Mouse (Mus musculus) natural killer cell, adult 2 months (primary cell): ENCODE data around the gene Serpina3m.
"Not testable (repeated sequence)": the region's sequence is repeated elsewhere in the genome, so short reads cannot be mapped to it uniquely, and the experiment has no call there.

Source experiments
- DNase-seq, 2 experiments: peaks; one replicate each; pipeline ENCODE4 v3.0.0; 2022; ENCODE audit warnings: low spot score in 2 of 2

The Serpina3m gene

GRCm38 (mm10) chr12:104338226-104338625 lies at the start of gene Serpina3m, which contains the start of gene Serpina3k:
Serpina3m (plus strand) TSS chr12:104338486.
Serpina3k (plus strand) TSS chr12:104338486.
- DNase-seq: not testable (repeated sequence)

- DNase-seq: no peak
These were observed 48.4 kb upstream of the Serpina3m start for GRCm38 (mm10) chr12:104289872-104290271.

GRCm38 (mm10) chr12:104293963-104294362 lies 44.3 kb upstream of the Serpina3m start:
- DNase-seq: no peak

GRCm38 (mm10) chr12:104298049-104298448 lies 40.2 kb upstream of the Serpina3m start:
- no peak for DNase-seq

- no peak for DNase-seq
These were observed 32.3 kb upstream of the Serpina3m start for GRCm38 (mm10) chr12:104305991-104306390.

GRCm38 (mm10) chr12:104314253-104314652 lies 24.0 kb upstream of the Serpina3m start, which contains the start of gene Serpina3j:
Serpina3j (plus strand) TSS chr12:104314553.
- no peak for DNase-seq

GRCm38 (mm10) chr12:104322454-104322853 lies 15.8 kb upstream of the Serpina3m start:
- no peak for DNase-seq

GRCm38 (mm10) chr12:104331701-104332100 lies 6.6 kb upstream of the Serpina3m start:
- no peak for DNase-seq

GRCm38 (mm10) chr12:104336873-104337272 lies 1.4 kb upstream of the Serpina3m start:
- DNase-seq: not testable (repeated sequence)

- no peak for DNase-seq
These were observed 419 bp downstream of the Serpina3m start for GRCm38 (mm10) chr12:104338705-104339104.

GRCm38 (mm10) chr12:104342489-104342888 lies 4.2 kb downstream of the Serpina3m start:
- DNase-seq: not testable (repeated sequence)

- no peak for DNase-seq
These were observed 6.9 kb downstream of the Serpina3m start for GRCm38 (mm10) chr12:104345181-104345580.

GRCm38 (mm10) chr12:104345707-104346106 lies 7.4 kb downstream of the Serpina3m start:
- no peak for DNase-seq

- no peak for DNase-seq
These were observed 8.8 kb downstream of the Serpina3m start for GRCm38 (mm10) chr12:104347091-104347490.

GRCm38 (mm10) chr12:104351812-104352211 lies 13.5 kb downstream of the Serpina3m start:
- not testable (repeated sequence) for DNase-seq

- no peak for DNase-seq
These were observed 17.7 kb downstream of the Serpina3m start for GRCm38 (mm10) chr12:104356006-104356405.

GRCm38 (mm10) chr12:104369986-104370385 lies 31.7 kb downstream of the Serpina3m start:
- no peak for DNase-seq

GRCm38 (mm10) chr12:104377179-104377578 lies 38.9 kb downstream of the Serpina3m start:
- not testable (repeated sequence) for DNase-seq

GRCm38 (mm10) chr12:104378351-104378750 lies 40.1 kb downstream of the Serpina3m start:
- not testable (repeated sequence) for DNase-seq

- DNase-seq: not testable (repeated sequence)
These were observed 40.5 kb downstream of the Serpina3m start for GRCm38 (mm10) chr12:104378815-104379214.

- DNase-seq: no peak
These were observed 41.6 kb downstream of the Serpina3m start for GRCm38 (mm10) chr12:104379856-104380255.

GRCm38 (mm10) chr12:104381071-104381604 lies 42.9 kb downstream of the Serpina3m start:
- DNase-seq: not testable (repeated sequence)

- DNase-seq: not testable (repeated sequence)
These were observed 47.7 kb downstream of the Serpina3m start for GRCm38 (mm10) chr12:104385987-104386386.

- not testable (repeated sequence) for DNase-seq
These were observed 48.6 kb downstream of the Serpina3m start for GRCm38 (mm10) chr12:104386878-104387277.
